Mouse (Mus musculus) midbrain, embryonic 11.5 days (tissue): ENCODE results near the gene Ap4e1. TPM values are rescaled to one million over a fixed set of nuclear protein-coding genes. Genes with fewer than 3 reads are reported as not detected.

ENCODE experiments used
- ATAC-seq: fragments of 200-750 bp; cut with Nextera tagmentation; 2 replicates; pipeline ENCODE4 v1.8.0; 2017; ENCODE audit warnings: moderate TSS enrichment, moderate library complexity; ENCODE audit not compliant: low FRiP score
- DNase-seq: peaks from one replicate; pipeline ENCODE4 v3.0.0; 2015; ENCODE audit warnings: low spot score; ENCODE audit errors: missing footprints
- H3K27ac ChIP-seq: fragments of 300-500 bp; sonication (generic); 2 replicates; pipeline ENCODE4 v1.5.1; 2014; ENCODE audit warnings: low read depth, low read length
- H3K27me3 ChIP-seq: fragments of 300-500 bp; sonication (generic); 2 replicates; pipeline ENCODE4 v1.6.1; 2014; ENCODE audit warnings: mild to moderate bottlenecking, low read length, moderate library complexity, mixed read lengths; ENCODE audit not compliant: control insufficient read depth, insufficient read depth
- H3K36me3 ChIP-seq: fragments of 300-500 bp; sonication (generic); 2 replicates; pipeline ENCODE4 v1.6.1; 2014; ENCODE audit warnings: mild to moderate bottlenecking, low read length, moderate library complexity, mixed read lengths; ENCODE audit not compliant: control insufficient read depth, insufficient read depth
- H3K4me1 ChIP-seq: fragments of 300-500 bp; sonication (generic); 2 replicates; pipeline ENCODE4 v1.6.1; 2014; ENCODE audit warnings: low read length; ENCODE audit not compliant: control insufficient read depth, insufficient read depth
- H3K4me2 ChIP-seq: fragments of 300-500 bp; sonication (generic); 2 replicates; pipeline ENCODE4 v1.6.1; 2014; ENCODE audit warnings: mild to moderate bottlenecking, moderate library complexity
- H3K4me3 ChIP-seq: fragments of 300-500 bp; sonication (generic); 2 replicates; pipeline ENCODE4 v1.5.1; 2014; ENCODE audit warnings: low read depth, low read length
- H3K9ac ChIP-seq: fragments of 300-500 bp; sonication (generic); 2 replicates; pipeline ENCODE4 v1.6.1; 2014; ENCODE audit warnings: low read length
- H3K9me3 ChIP-seq: fragments of 300-500 bp; sonication (generic); 2 replicates; pipeline ENCODE4 v1.6.1; 2016; ENCODE audit warnings: low read length; ENCODE audit not compliant: control insufficient read depth
- WGBS: fragments of 180-500 bp; shearing (Covaris S2); extraction: QIAGEN DNeasy Blood & Tissue Kit; methylation state at CpG from one replicate; pipeline ENCODE4 v1.1.7; 2014; 5-methylcytosine and 5-hydroxymethylcytosine counted together
- polyA plus RNA-seq: library from polyadenylated mRNA; unstranded; fragments of >200 nt; fragmentation: Nextera tagmentation; extraction: Ambion mirVana; gene quantifications from 2 replicates; pipeline ENCODE4 v1.2.1, GENCODE M21; 2014

Ap4e1 gene
- polyA plus RNA-seq = 11.7 and 12.4 TPM in 2 replicates

GRCm38 (mm10) chr2:127008469-127008998 is at the start of gene Ap4e1:
Gene Ap4e1 (plus strand): TSS chr2:127008717.
- H3K27ac ChIP-seq = 0 out of 2 replicates have a peak within 1 kb of the TSS, but pooled peaks have one; percentile 7
- ATAC-seq = peak; percentile 91
- no peaks in the 10 kb centered on the region for H3K27me3 ChIP-seq
- WGBS = 1% methylated on average over 40 of the region's 40 CpGs
- H3K4me1 ChIP-seq = peaks cover 6% of the 10 kb centered on the region; the same call in 1 of the 2 replicates
- H3K9me3 ChIP-seq = no peaks in the 10 kb centered on the region
- DNase-seq = peak; percentile 100
- H3K4me3 ChIP-seq = peak within 1 kb of the TSS; percentile 87
- H3K9ac ChIP-seq = peak within 1 kb of the TSS; percentile 88
- peak within 1 kb of the TSS; percentile 63 for H3K4me2 ChIP-seq
- H3K36me3 ChIP-seq = no peaks in the 10 kb centered on the region; the same call in 1 of the 2 replicates

DNA sequence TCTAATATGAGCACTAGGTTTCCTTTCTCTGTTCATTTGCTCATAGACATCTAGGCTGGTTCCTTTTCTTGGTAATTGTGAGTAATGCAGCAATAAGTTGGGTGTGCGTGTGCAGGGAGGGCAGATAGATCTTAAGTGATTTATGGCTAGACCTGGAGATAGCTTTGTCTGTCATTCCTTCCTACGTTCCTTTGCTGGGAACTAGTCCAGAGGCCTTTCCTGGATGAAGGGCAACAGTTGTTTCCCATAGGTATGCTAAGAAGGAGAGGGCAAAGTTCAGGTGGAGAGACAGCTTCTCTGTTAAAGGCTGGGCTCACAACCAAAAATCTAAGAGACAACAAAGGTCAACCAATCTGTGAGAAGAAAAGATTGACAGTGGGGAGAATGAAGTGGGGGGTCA is 46.8 kb upstream of the Ap4e1 start:
- ATAC-seq (no peak), DNase-seq (no peak)
- H3K9ac ChIP-seq = no peak overlapping the region
- H3K4me1 ChIP-seq = no peaks in the 10 kb centered on the region
- H3K27ac ChIP-seq = no peak overlapping the region
- H3K4me3 ChIP-seq = no peak overlapping the region
- 76% methylated on average over 2 of the region's 2 CpGs for WGBS
- no peaks in the 10 kb centered on the region for H3K27me3 ChIP-seq
- H3K36me3 ChIP-seq = no peaks in the 10 kb centered on the region
- no peaks in the 10 kb centered on the region for H3K9me3 ChIP-seq
- H3K4me2 ChIP-seq = no peak overlapping the region

- H3K27ac ChIP-seq = no peak overlapping the region
- ATAC-seq (no peak), DNase-seq (no peak)
- no peaks in the 10 kb centered on the region for H3K4me1 ChIP-seq
- no peak overlapping the region for H3K4me2 ChIP-seq
- H3K4me3 ChIP-seq = no peak overlapping the region
- H3K36me3 ChIP-seq = no peaks in the 10 kb centered on the region
- WGBS = 79% methylated on average over 6 of the region's 6 CpGs
- H3K9ac ChIP-seq = no peak overlapping the region
- no peaks in the 10 kb centered on the region for H3K9me3 ChIP-seq
- no peaks in the 10 kb centered on the region for H3K27me3 ChIP-seq
Observed at GRCm38 (mm10) chr2:126977428-126977827, 31.1 kb upstream of the Ap4e1 start.

DNA sequence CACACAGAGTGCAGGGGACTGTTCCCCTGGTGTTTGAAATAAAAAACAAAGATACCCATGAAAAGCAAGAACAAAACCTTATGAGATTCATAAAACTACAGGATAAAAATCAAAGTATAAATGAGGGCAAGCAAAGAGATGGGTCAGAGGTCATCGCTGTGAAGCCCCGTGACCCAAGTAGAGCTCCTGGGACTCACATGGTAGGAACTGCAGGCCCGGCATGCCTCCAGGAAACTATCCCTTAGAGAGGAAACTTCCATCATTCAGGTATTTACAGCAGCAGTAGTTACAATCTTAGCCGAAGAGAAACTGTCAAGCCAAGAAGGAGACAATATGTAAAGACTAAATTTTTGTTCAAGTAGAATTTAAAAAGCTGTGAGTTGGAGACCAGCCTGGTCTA is 25.3 kb upstream of the Ap4e1 start:
- WGBS = 91% methylated on average over 4 of the region's 4 CpGs
- H3K9ac ChIP-seq = no peak overlapping the region
- H3K27me3 ChIP-seq = no peaks in the 10 kb centered on the region
- H3K4me3 ChIP-seq = no peak overlapping the region
- no peak for DNase-seq
- no peak overlapping the region for H3K27ac ChIP-seq
- no peaks in the 10 kb centered on the region for H3K9me3 ChIP-seq
- H3K36me3 ChIP-seq = no peaks in the 10 kb centered on the region
- no peaks in the 10 kb centered on the region for H3K4me1 ChIP-seq
- H3K4me2 ChIP-seq = no peak overlapping the region
- ATAC-seq = no peak

DNA sequence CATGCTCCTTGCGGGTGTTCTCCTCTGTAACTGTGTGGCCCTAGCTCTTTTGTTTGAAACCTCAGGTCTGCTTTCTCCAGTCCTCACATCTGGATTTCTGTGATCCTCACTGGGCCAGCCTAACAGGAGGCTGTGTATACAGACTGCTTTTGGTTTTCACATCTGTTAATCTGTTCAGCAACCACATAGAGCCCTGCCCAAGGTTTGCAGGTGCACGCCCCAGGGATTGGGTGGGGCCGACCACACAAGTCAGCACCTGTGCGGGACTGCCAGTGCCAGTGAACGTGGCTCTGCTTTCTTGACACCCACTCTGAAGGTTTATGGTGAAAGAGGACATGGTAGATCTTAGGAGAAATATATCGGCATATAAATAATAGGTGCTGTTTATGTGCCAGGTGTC is 18.6 kb upstream of the Ap4e1 start:
- no peaks in the 10 kb centered on the region for H3K4me1 ChIP-seq
- 82% methylated on average over 6 of the region's 6 CpGs for WGBS

GRCm38 (mm10) chr2:126992742-126993141 is 15.8 kb upstream of the Ap4e1 start:
- ATAC-seq (no peak), DNase-seq (no peak)
- Histone ChIP-seq H3K9ac (no peak overlapping the region), H3K27ac (no peak overlapping the region), H3K4me2 (no peak overlapping the region), H3K36me3 (no peaks in the 10 kb centered on the region), H3K9me3 (no peaks in the 10 kb centered on the region), H3K27me3 (no peaks in the 10 kb centered on the region), H3K4me3 (no peak overlapping the region), H3K4me1 (no peaks in the 10 kb centered on the region)
- 81% methylated on average over 12 of the region's 12 CpGs for WGBS

More for the DNA sequence above, 18.6 kb upstream of the Ap4e1 start:
- Histone ChIP-seq H3K27me3 (no peaks in the 10 kb centered on the region), H3K4me2 (no peak overlapping the region), H3K9me3 (no peaks in the 10 kb centered on the region), H3K9ac (no peak overlapping the region), H3K4me3 (no peak overlapping the region), H3K36me3 (no peaks in the 10 kb centered on the region), H3K27ac (no peak overlapping the region)
- ATAC-seq (no peak), DNase-seq (no peak)

DNA sequence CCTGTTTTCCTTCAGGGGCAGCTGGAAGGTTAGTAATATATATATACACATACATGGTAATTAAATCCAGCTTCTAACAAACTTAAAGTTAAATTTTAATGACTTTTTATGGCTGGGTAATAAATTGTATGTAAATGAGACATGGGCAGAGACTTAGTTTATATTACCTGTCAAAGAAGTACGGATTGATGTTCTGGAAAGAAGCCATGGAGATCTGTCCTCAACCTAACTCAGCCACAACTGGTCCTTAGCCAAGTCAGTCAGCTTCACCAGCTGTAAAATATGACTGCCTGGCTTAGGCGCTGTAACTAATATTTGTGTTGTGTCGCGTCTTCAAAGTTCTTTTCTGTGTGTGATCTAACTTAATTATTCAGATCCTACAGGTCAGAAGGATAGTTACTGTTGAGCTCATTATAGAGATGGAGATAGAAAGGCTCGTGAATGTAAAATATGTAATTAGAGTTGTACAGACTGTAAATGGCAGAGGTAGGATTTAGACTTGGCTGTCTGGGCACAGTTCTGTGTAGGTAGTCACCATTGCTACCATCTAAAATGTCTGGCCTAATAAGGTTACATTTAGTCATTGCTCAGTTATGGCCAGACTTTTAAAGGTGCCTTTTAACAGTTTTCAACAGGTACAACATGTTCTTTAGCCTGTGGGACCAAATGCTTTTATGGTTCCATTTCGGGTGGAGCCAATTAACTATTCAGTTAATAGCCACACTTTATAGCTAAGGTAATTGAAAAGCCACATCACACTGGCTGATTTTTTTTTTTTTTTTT is 13.9 kb upstream of the Ap4e1 start:
- no peak for DNase-seq
- 88% methylated on average over 6 of the region's 6 CpGs for WGBS
- no peak overlapping the region for H3K4me3 ChIP-seq

GRCm38 (mm10) chr2:126996737-126997136 is 11.8 kb upstream of the Ap4e1 start:
- Histone ChIP-seq H3K9me3 (no peaks in the 10 kb centered on the region), H3K4me2 (no peak overlapping the region), H3K36me3 (no peaks in the 10 kb centered on the region), H3K4me3 (no peak overlapping the region), H3K27me3 (no peaks in the 10 kb centered on the region), H3K27ac (no peak overlapping the region), H3K4me1 (no peaks in the 10 kb centered on the region), H3K9ac (no peak overlapping the region)
- DNase-seq = no peak
- 31% methylated on average over 5 of the region's 5 CpGs for WGBS
- no peak for ATAC-seq

More for the DNA sequence above, 13.9 kb upstream of the Ap4e1 start:
- Histone ChIP-seq H3K27ac (no peak overlapping the region), H3K27me3 (no peaks in the 10 kb centered on the region), H3K36me3 (no peaks in the 10 kb centered on the region), H3K4me1 (no peaks in the 10 kb centered on the region), H3K9me3 (no peaks in the 10 kb centered on the region), H3K4me2 (no peak overlapping the region), H3K9ac (no peak overlapping the region)
- no peak for ATAC-seq

- no peak for ATAC-seq
- Histone ChIP-seq H3K4me3 (no peak overlapping the region), H3K36me3 (no peaks in the 10 kb centered on the region), H3K27me3 (no peaks in the 10 kb centered on the region), H3K9ac (no peak overlapping the region), H3K4me2 (no peak overlapping the region), H3K9me3 (no peaks in the 10 kb centered on the region), H3K27ac (no peak overlapping the region), H3K4me1 (no peaks in the 10 kb centered on the region)
- no peak for DNase-seq
- 51% methylated on average over 7 of the region's 7 CpGs for WGBS
Observed at GRCm38 (mm10) chr2:126998219-126998618, 10.3 kb upstream of the Ap4e1 start.
